11 mouse cellular contexts compared by ENCODE assay signal in the genomic region with DNA sequence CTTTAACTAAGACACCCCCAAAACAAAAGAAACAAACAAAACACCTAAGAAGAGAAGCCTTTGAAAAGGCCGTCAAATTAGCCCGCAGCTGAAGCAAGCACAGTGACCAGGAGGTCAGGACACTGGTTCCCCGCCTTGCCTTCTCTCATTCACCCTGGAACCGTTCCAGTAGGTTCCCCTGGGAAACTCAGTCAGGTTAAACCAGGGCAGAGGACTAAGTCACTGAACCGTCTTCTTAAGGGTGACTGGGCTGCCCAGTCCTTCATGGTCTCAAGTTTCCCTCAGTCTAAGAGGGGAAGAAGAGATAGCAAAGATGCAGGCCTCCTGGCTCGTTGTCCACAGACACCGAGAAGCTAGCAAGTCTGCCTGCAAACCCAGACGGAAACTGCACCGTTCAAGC. TPM values are rescaled to one million over a fixed set of nuclear protein-coding genes. Genes with fewer than 3 reads are reported as not detected.
DNase-seq lines count a peak whose midpoint lies in the region; ATAC-seq and TF ChIP-seq lines count a peak whose summit lies in the region.
"Had no signal": no experiment of that assay in that cellular context is flagged by ENCODE, and none has a peak within 500 bp of the region (broad histone marks: within the 10 kb centered on the region; RNA-seq: fewer than 3 reads in every experiment).

No protein-coding gene starts in this region.

- no peak for ATAC-seq in forebrain, embryonic 16.5 days
- 0 out of 2 replicates have a peak, but pooled peaks have one; percentile 10 for ATAC-seq in kidney, embryonic 15.5 days (replicated peaks; ENCODE audit: low FRiP score)
- ATAC-seq: intestine, embryonic 16.5 days had no signal

- no peak overlapping the region for H3K4me2 ChIP-seq in forebrain, embryonic 16.5 days (ENCODE audit: low read length)
- H3K4me2 ChIP-seq in CH12.LX (ENCODE audit: insufficient read depth, low read depth, poor library complexity, severe bottlenecking) = peak overlapping the region; percentile 87
- peak overlapping the region; percentile 91 for H3K4me2 ChIP-seq in kidney, embryonic 15.5 days
- H3K4me2 ChIP-seq: limb, embryonic 13.5 days had no signal

- WGBS in forebrain, embryonic 10.5 days = 87% methylated on average over 9 of the region's 9 CpGs
- WGBS in forebrain, embryonic 16.5 days = 80% methylated on average over 9 of the region's 9 CpGs
- WGBS in embryonic facial prominence, embryonic 10.5 days = 83% methylated on average over 9 of the region's 9 CpGs
- 52% methylated on average over 9 of the region's 9 CpGs for WGBS in kidney, embryonic 15.5 days

- H3K9ac ChIP-seq in forebrain, embryonic 16.5 days (replicated peaks; ENCODE audit: low read depth, low read length) = no peak overlapping the region
- peak overlapping the region; percentile 92 for H3K9ac ChIP-seq in CH12.LX (ENCODE audit: insufficient read depth, low read depth)
- peak overlapping the region; percentile 12; the same call in 1 of the 2 replicates for H3K9ac ChIP-seq in kidney, embryonic 15.5 days
- H3K9ac ChIP-seq: limb, embryonic 13.5 days had no signal

- DNase-seq in forebrain, embryonic 10.5 days (ENCODE audit: extremely low spot score, low spot score) = no peak
- DNase-seq in CH12.LX (ENCODE audit: extremely low read depth) = no peak
- no peak for DNase-seq in embryonic facial prominence, embryonic 10.5 days (ENCODE audit: low spot score)
- DNase-seq in ovary, postnatal 10 days (ENCODE audit: low spot score) = no peak
- DNase-seq in right cerebral cortex, adult 2 months (ENCODE audit: low spot score in 2 of 2) = no peak
- DNase-seq: right cerebral cortex, postnatal 25 days; thymus, postnatal 25 days had no signal

- no peak for TF ChIP-seq POLR2A in CH12.LX (IDR thresholded peaks at IDR 0.05; ENCODE audit: low read depth, low read length)

- H3K4me3 ChIP-seq in forebrain, embryonic 10.5 days = peak overlapping the region; percentile 2; the same call in 1 of the 2 replicates
- no peak overlapping the region for H3K4me3 ChIP-seq in forebrain, embryonic 16.5 days (replicated peaks; ENCODE audit: low read length)
- H3K4me3 ChIP-seq in CH12.LX (replicated peaks in 1 of 3; ENCODE audit: low read depth in 2 of 3, low read length in 2 of 3, poor library complexity in 1 of 3) = peak overlapping the region; percentile 78 to 97 (median 80)
- H3K4me3 ChIP-seq in embryonic facial prominence, embryonic 10.5 days = peak overlapping the region; percentile 16; the same call in 1 of the 2 replicates
- 0 out of 2 replicates have a peak overlapping the region, but pooled peaks have one; percentile 12 for H3K4me3 ChIP-seq in kidney, embryonic 15.5 days (replicated peaks)
- H3K4me3 ChIP-seq: limb, embryonic 13.5 days had no signal

- H3K27me3 ChIP-seq in forebrain, embryonic 10.5 days (ENCODE audit: poor library complexity, severe bottlenecking) = no peaks in the 10 kb centered on the region
- H3K27me3 ChIP-seq in forebrain, embryonic 16.5 days (replicated peaks; ENCODE audit: control insufficient read depth, insufficient read depth, low read length) = no peaks in the 10 kb centered on the region
- H3K27me3 ChIP-seq in CH12.LX (replicated peaks) = no peaks in the 10 kb centered on the region
- no peaks in the 10 kb centered on the region for H3K27me3 ChIP-seq in embryonic facial prominence, embryonic 10.5 days (replicated peaks; ENCODE audit: low read depth, poor library complexity, severe bottlenecking)
- no peaks in the 10 kb centered on the region for H3K27me3 ChIP-seq in kidney, embryonic 15.5 days
- H3K27me3 ChIP-seq: limb, embryonic 13.5 days had no signal

- H3K27ac ChIP-seq in forebrain, embryonic 10.5 days = no peak overlapping the region
- no peak overlapping the region for H3K27ac ChIP-seq in forebrain, embryonic 16.5 days (ENCODE audit: low read length)
- H3K27ac ChIP-seq in CH12.LX (ENCODE audit: insufficient read depth, low read depth) = peak overlapping the region; percentile 79
- H3K27ac ChIP-seq in embryonic facial prominence, embryonic 10.5 days (replicated peaks) = no peak overlapping the region
- H3K27ac ChIP-seq in kidney, embryonic 15.5 days = peak overlapping the region; percentile 70
- H3K27ac ChIP-seq: limb, embryonic 13.5 days had no signal

- no peak for TF ChIP-seq EP300 in CH12.LX (IDR thresholded peaks at IDR 0.05; ENCODE audit: low read length)

- H3K36me3 ChIP-seq in forebrain, embryonic 10.5 days (replicated peaks) = peaks cover 29% of the 10 kb centered on the region
- peaks cover 11% of the 10 kb centered on the region for H3K36me3 ChIP-seq in forebrain, embryonic 16.5 days (ENCODE audit: control insufficient read depth, insufficient read depth)
- peaks cover 42 to 52% of the 10 kb centered on the region in 2 experiments for H3K36me3 ChIP-seq in CH12.LX (replicated peaks in 1 of 2; ENCODE audit: control insufficient read depth in 1 of 2, insufficient read depth in 1 of 2, low read length in 1 of 2)
- H3K36me3 ChIP-seq in embryonic facial prominence, embryonic 10.5 days (replicated peaks) = peaks cover 33% of the 10 kb centered on the region
- peaks cover 27% of the 10 kb centered on the region for H3K36me3 ChIP-seq in kidney, embryonic 15.5 days

- peaks cover 70% of the 10 kb centered on the region for H3K79me2 ChIP-seq in CH12.LX (replicated peaks; ENCODE audit: control insufficient read depth, extremely low read depth, insufficient read depth, poor library complexity, severe bottlenecking)

- dilution Hi-C loops in CH12.LX (cut with MboI; ENCODE audit: extremely low pct_ligation_motif_present, extremely low pct_unique_long_range_greater_than_20kb, low sequenced_read_pairs) = no loop called here

- H3K9me3 ChIP-seq in forebrain, embryonic 10.5 days = no peaks in the 10 kb centered on the region
- no peaks in the 10 kb centered on the region for H3K9me3 ChIP-seq in forebrain, embryonic 16.5 days (ENCODE audit: control insufficient read depth, low read length)
- no peaks in the 10 kb centered on the region for H3K9me3 ChIP-seq in CH12.LX (replicated peaks; ENCODE audit: low read length)
- H3K9me3 ChIP-seq in embryonic facial prominence, embryonic 10.5 days = no peaks in the 10 kb centered on the region
- no peaks in the 10 kb centered on the region for H3K9me3 ChIP-seq in kidney, embryonic 15.5 days (replicated peaks)
- H3K9me3 ChIP-seq: limb, embryonic 13.5 days had no signal

- in situ Hi-C loops in CH12.LX (cut with MboI; ENCODE audit: low pct_ligation_motif_present, low pct_unique_long_range_greater_than_20kb, low sequenced_read_pairs) = loop anchor here (25.0 kb wide), 1 partner anchor 786 kb away; a partner anchor contains a TSS

- no peak for TF ChIP-seq CTCF in CH12.LX (conservative IDR thresholded peaks at IDR 0.05 in 1 of 2, IDR thresholded peaks at IDR 0.05 in 1 of 2; ENCODE audit: low read depth in 2 of 2, low read length in 2 of 2)

- TF ChIP-seq RAD21 in CH12.LX (IDR thresholded peaks at IDR 0.05; ENCODE audit: low read depth, low read length) = no peak

- H3K4me1 ChIP-seq in forebrain, embryonic 10.5 days = peaks cover 17% of the 10 kb centered on the region
- H3K4me1 ChIP-seq in forebrain, embryonic 16.5 days (replicated peaks; ENCODE audit: control insufficient read depth, insufficient read depth, low read length) = peaks cover 12% of the 10 kb centered on the region
- peaks cover 27 to 55% of the 10 kb centered on the region in 2 experiments for H3K4me1 ChIP-seq in CH12.LX (ENCODE audit: control insufficient read depth in 1 of 2, insufficient read depth in 2 of 2)
- H3K4me1 ChIP-seq in embryonic facial prominence, embryonic 10.5 days = peaks cover 15% of the 10 kb centered on the region
- peaks cover 26% of the 10 kb centered on the region for H3K4me1 ChIP-seq in kidney, embryonic 15.5 days

TF ChIP-seq in CH12.LX, 34 proteins besides CTCF, POLR2A, EP300 and RAD21 (continues in another document):
- no peak for TF ChIP-seq GABPA (IDR thresholded peaks at IDR 0.05; ENCODE audit: insufficient replicate concordance, low read depth, low read length)

RNA-seq across cellular contexts. Expression of a gene that starts 2.2 kb away (rescaled TPM):
- polyA plus RNA-seq in forebrain, embryonic 10.5 days (2016; fragmentation: Nextera tagmentation; extraction: Ambion mirVana) = 25.6 and 26.2 TPM in 2 replicates
- polyA plus RNA-seq in forebrain, embryonic 16.5 days (2015; fragmentation: Nextera tagmentation; extraction: Ambion mirVana) = 57.2 and 63.0 TPM in 2 replicates
- total RNA-seq in CH12.LX (2012; rRNA removed) = 277 and 312 TPM in 2 replicates
- 278 and 294 TPM in 2 replicates for total RNA-seq in CH12.LX (2014; rRNA removed)
- polyA plus RNA-seq in CH12.LX (2012; ENCODE audit: insufficient read length, low read depth) = 374 and 398 TPM in 2 replicates
- 23.5 and 24.6 TPM in 2 replicates for polyA plus RNA-seq in embryonic facial prominence, embryonic 10.5 days (2016; fragmentation: Nextera tagmentation; extraction: Ambion mirVana)
- 45.8 and 48.3 TPM in 2 replicates for polyA plus RNA-seq in kidney, embryonic 15.5 days (2015; fragmentation: Nextera tagmentation; extraction: Ambion mirVana)

RNA-seq across cellular contexts. Expression of a gene that starts 13.1 kb away (rescaled TPM):
- 20.3 and 23.8 TPM in 2 replicates for polyA plus RNA-seq in forebrain, embryonic 10.5 days (2016; fragmentation: Nextera tagmentation; extraction: Ambion mirVana)
- polyA plus RNA-seq in forebrain, embryonic 16.5 days (2015; fragmentation: Nextera tagmentation; extraction: Ambion mirVana) = 9.8 and 12.9 TPM in 2 replicates
- 143 and 177 TPM in 2 replicates for total RNA-seq in CH12.LX (2012; rRNA removed)
- 160 and 174 TPM in 2 replicates for total RNA-seq in CH12.LX (2014; rRNA removed)
- 131 and 143 TPM in 2 replicates for polyA plus RNA-seq in CH12.LX (2012; ENCODE audit: insufficient read length, low read depth)
- polyA plus RNA-seq in embryonic facial prominence, embryonic 10.5 days (2016; fragmentation: Nextera tagmentation; extraction: Ambion mirVana) = 19.4 and 19.8 TPM in 2 replicates
- polyA plus RNA-seq in kidney, embryonic 15.5 days (2015; fragmentation: Nextera tagmentation; extraction: Ambion mirVana) = 35.8 and 37.6 TPM in 2 replicates

RNA-seq across cellular contexts. Expression of a gene that starts 22.0 kb away (rescaled TPM):
- 29.6 and 35.0 TPM in 2 replicates for polyA plus RNA-seq in forebrain, embryonic 10.5 days (2016; fragmentation: Nextera tagmentation; extraction: Ambion mirVana)
- 32.5 and 37.4 TPM in 2 replicates for polyA plus RNA-seq in forebrain, embryonic 16.5 days (2015; fragmentation: Nextera tagmentation; extraction: Ambion mirVana)
- total RNA-seq in CH12.LX (2012; rRNA removed) (18.7 and 22.6 TPM in 2 replicates), CH12.LX (2014; rRNA removed) (7.7 TPM in 2 replicates)
- 37.2 and 39.8 TPM in 2 replicates for polyA plus RNA-seq in CH12.LX (2012; ENCODE audit: insufficient read length, low read depth)
- 29.6 and 33.3 TPM in 2 replicates for polyA plus RNA-seq in embryonic facial prominence, embryonic 10.5 days (2016; fragmentation: Nextera tagmentation; extraction: Ambion mirVana)
- polyA plus RNA-seq in kidney, embryonic 15.5 days (2015; fragmentation: Nextera tagmentation; extraction: Ambion mirVana) = 18.5 and 20.7 TPM in 2 replicates

RNA-seq across cellular contexts. Expression of a gene that starts 22.2 kb away (rescaled TPM):
- polyA plus RNA-seq in forebrain, embryonic 10.5 days (2016; fragmentation: Nextera tagmentation; extraction: Ambion mirVana) = 106 TPM in 2 replicates
- polyA plus RNA-seq in forebrain, embryonic 16.5 days (2015; fragmentation: Nextera tagmentation; extraction: Ambion mirVana) = 68.0 and 76.5 TPM in 2 replicates
- total RNA-seq in CH12.LX (2012; rRNA removed) = 172 and 217 TPM in 2 replicates
- 154 and 168 TPM in 2 replicates for total RNA-seq in CH12.LX (2014; rRNA removed)
- polyA plus RNA-seq in CH12.LX (2012; ENCODE audit: insufficient read length, low read depth) = 157 and 184 TPM in 2 replicates
- 100 and 101 TPM in 2 replicates for polyA plus RNA-seq in embryonic facial prominence, embryonic 10.5 days (2016; fragmentation: Nextera tagmentation; extraction: Ambion mirVana)
- polyA plus RNA-seq in kidney, embryonic 15.5 days (2015; fragmentation: Nextera tagmentation; extraction: Ambion mirVana) = 102 and 103 TPM in 2 replicates

Comparison
In these comparisons a context has a peak if more than half of its experiments do, and no peak if none do; other contexts are left out.
1. H3K27ac ChIP-seq: peak in CH12.LX (single experiment) and kidney, embryonic 15.5 days (single experiment); none in forebrain, embryonic 10.5 days (single experiment), forebrain, embryonic 16.5 days (single experiment) and embryonic facial prominence, embryonic 10.5 days (single experiment).